Mouse (Mus musculus) lung, embryonic 14.5 days (tissue): ENCODE measurements around the gene Matk. TPM values are rescaled to one million over a fixed set of nuclear protein-coding genes. Genes with fewer than 3 reads are reported as not detected.

ENCODE experiments used
- ATAC-seq: fragments of 200-750 bp; cut with Nextera tagmentation; 2 replicates; pipeline ENCODE4 v1.8.0; 2017; ENCODE audit warnings: mild to moderate bottlenecking, moderate TSS enrichment, moderate library complexity; ENCODE audit not compliant: insufficient read depth
- DNase-seq: peaks from one replicate; pipeline ENCODE4 v3.0.0-alpha.2; 2015
- H3K27ac ChIP-seq: fragments of 300-500 bp; sonication (generic); 2 replicates; pipeline ENCODE4 v1.5.1; 2014; ENCODE audit warnings: low read depth, mild to moderate bottlenecking, moderate library complexity
- H3K27me3 ChIP-seq: fragments of 300-500 bp; sonication (generic); 2 replicates; pipeline ENCODE4 v1.6.1; 2014; ENCODE audit warnings: low read length, control low read depth; ENCODE audit not compliant: insufficient read depth
- H3K36me3 ChIP-seq: fragments of 300-500 bp; sonication (generic); 2 replicates; pipeline ENCODE4 v1.6.1; 2014; ENCODE audit warnings: control low read depth; ENCODE audit not compliant: insufficient read depth
- H3K4me1 ChIP-seq: fragments of 300-500 bp; sonication (generic); 2 replicates; pipeline ENCODE4 v1.6.1; 2014; ENCODE audit warnings: antibody characterized with exemption, control low read depth; ENCODE audit not compliant: insufficient read depth
- H3K4me2 ChIP-seq: fragments of 300-500 bp; sonication (generic); 2 replicates; pipeline ENCODE4 v1.6.1; 2014; ENCODE audit warnings: mild to moderate bottlenecking
- H3K4me3 ChIP-seq: fragments of 300-500 bp; sonication (generic); 2 replicates; pipeline ENCODE4 v1.5.1; 2014; ENCODE audit warnings: low read depth, low read length
- H3K9ac ChIP-seq: fragments of 300-500 bp; sonication (generic); 2 replicates; pipeline ENCODE4 v1.6.1; 2014
- H3K9me3 ChIP-seq: fragments of 300-500 bp; sonication (generic); 2 replicates; pipeline ENCODE4 v1.6.1; 2016; ENCODE audit warnings: low read depth, low read length, control low read depth
- CTCF ChIP-seq: IDR thresholded peaks from 2 replicates; pipeline ENCODE4 v1.5.1; 2016; ENCODE audit warnings: antibody characterized with exemption, low read depth
- WGBS: fragments of 180-500 bp; shearing (Covaris S2); extraction: QIAGEN DNeasy Blood & Tissue Kit; methylation state at CpG from one replicate; pipeline ENCODE4 v1.1.7; 2014; 5-methylcytosine and 5-hydroxymethylcytosine counted together
- microRNA-seq: library from miRNA; unstranded; fragments of <30 nt; microRNA quantifications from one replicate; pipeline ENCODE4, GENCODE M21; 2016; ENCODE audit warnings: borderline number of aligned reads
- polyA plus RNA-seq: library from polyadenylated mRNA; unstranded; fragments of >200 nt; fragmentation: Nextera tagmentation; extraction: Ambion mirVana; gene quantifications from 2 replicates; pipeline ENCODE4 v1.2.1, GENCODE M21; 2014

Matk gene
- polyA plus RNA-seq, 1 experiment from 2014 or later: 2.9 TPM

DNA sequence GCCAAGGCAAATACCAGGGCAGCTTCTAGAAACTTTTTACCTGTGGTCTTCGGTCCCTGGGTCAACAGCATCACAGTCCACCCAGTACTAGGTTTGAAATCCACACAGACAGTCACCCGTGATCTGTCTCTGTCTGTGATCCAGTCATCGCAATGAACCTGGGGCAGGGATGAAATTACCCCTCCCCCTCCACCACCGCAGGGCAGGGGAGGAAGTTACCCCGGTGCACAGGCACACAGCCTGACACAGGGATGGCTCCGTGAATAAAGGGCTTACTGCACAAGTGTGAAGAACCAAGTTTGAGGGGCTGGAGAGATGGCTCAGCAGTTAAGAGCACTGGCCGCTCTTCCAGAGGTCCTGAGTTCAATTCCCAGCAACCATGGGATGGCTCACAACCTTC lies 51.0 kb downstream of the Matk start:
- Histone ChIP-seq H3K4me2 (no peak overlapping the region), H3K4me1 (no peaks in the 10 kb centered on the region), H3K27me3 (no peaks in the 10 kb centered on the region), H3K4me3 (no peak overlapping the region), H3K9ac (no peak overlapping the region), H3K27ac (no peak overlapping the region), H3K9me3 (no peaks in the 10 kb centered on the region), H3K36me3 (peaks cover 33% of the 10 kb centered on the region)
- WGBS: 61% methylated on average over 7 of the region's 7 CpGs
- TF ChIP-seq CTCF: no peak
- ATAC-seq: no peak
- DNase-seq: no peak

DNA sequence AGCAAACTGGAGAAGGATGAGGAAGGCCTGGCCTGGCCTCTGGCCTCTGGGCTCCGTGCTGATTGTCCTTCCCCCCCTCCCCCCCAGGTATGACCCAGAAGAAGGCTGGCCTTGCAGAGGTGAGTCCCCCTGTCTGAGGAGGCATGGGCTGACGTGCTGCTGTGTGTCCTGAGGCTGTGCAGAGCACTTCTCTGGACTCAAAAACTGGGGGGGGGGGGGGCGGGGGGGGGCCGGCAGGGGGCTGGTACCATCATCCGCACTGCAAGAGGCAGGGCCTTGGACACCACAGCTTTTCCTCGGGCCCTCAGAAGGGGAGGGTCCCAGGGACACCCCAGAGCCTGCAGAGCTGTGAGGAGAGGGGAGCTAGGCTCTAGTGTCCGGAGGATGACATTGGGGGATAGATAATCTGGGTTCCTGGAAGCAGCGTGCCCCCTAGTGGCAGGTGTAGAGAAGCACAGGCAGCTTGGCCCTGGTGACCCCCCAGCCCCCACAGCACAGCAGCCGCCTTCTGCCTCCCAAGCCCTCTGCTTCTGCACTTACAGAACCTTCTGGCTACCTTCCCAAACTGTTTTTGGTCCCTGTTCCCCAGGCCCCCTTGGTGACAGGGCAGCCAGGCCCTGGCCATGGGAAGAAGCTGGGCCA lies 52.0 kb downstream of the Matk start:
- no peak overlapping the region for H3K4me3 ChIP-seq
- 15% methylated on average over 8 of the region's 9 CpGs for WGBS
- H3K9me3 ChIP-seq: no peaks in the 10 kb centered on the region
- H3K36me3 ChIP-seq: peaks cover 42% of the 10 kb centered on the region
- no peaks in the 10 kb centered on the region for H3K4me1 ChIP-seq
- no peaks in the 10 kb centered on the region for H3K27me3 ChIP-seq
- peak; percentile 87 for TF ChIP-seq CTCF
- H3K27ac ChIP-seq: no peak overlapping the region
- ATAC-seq (peak; percentile 42; the same call in 1 of the 2 replicates), DNase-seq (peak; percentile 66)
- H3K9ac ChIP-seq: no peak overlapping the region; the same call in 1 of the 2 replicates
- no peak overlapping the region for H3K4me2 ChIP-seq

DNA sequence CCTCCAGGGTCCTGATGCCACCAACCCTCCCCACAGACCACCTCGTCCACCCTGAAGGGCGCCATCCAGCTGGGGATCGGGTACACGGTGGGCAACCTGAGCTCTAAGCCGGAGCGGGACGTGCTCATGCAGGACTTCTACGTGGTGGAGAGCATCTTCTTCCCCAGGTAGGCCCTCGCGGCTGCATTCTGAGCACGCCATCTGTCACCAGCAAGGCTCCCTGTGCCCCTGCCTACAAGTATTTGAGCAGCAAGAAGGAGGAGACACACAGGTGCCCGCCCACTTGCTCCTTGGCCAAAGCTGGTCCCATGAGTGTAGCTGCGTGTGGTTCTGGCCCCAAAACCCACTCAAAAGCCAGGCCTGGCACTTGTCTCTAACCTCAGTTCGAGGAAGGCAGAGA lies 52.9 kb downstream of the Matk start:
- Histone ChIP-seq H3K27ac (no peak overlapping the region), H3K4me2 (no peak overlapping the region), H3K36me3 (peaks cover 52% of the 10 kb centered on the region), H3K9ac (no peak overlapping the region), H3K9me3 (no peaks in the 10 kb centered on the region), H3K4me3 (no peak overlapping the region), H3K4me1 (no peaks in the 10 kb centered on the region), H3K27me3 (no peaks in the 10 kb centered on the region)
- no peak for TF ChIP-seq CTCF
- no peak for ATAC-seq
- 91% methylated on average over 14 of the region's 14 CpGs for WGBS
- DNase-seq: no peak

DNA sequence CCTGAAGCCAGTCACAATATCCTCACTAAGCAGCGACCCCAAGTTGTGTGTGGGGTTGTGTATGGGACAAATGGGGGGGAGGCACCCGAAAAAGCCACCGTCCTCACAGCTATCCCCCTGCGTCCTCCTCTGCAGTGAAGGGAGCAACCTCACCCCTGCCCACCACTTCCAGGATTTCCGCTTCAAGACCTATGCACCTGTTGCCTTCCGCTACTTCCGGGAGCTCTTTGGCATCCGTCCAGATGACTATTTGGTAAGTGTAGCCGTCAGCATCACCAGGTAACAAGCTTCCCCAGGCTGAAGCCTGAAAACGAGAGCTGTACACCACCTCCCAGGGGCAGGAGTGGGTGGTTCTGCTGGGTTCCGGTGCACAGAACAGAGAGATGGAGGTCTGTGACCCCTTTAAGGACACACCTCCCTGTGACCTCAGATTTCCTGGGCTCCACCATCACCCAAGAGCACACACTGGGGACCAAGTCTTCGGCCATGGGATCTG lies 53.5 kb downstream of the Matk start:
- Histone ChIP-seq H3K27ac (no peak overlapping the region), H3K4me3 (no peak overlapping the region), H3K27me3 (no peaks in the 10 kb centered on the region), H3K36me3 (peaks cover 57% of the 10 kb centered on the region), H3K4me1 (no peaks in the 10 kb centered on the region), H3K9ac (no peak overlapping the region), H3K9me3 (no peaks in the 10 kb centered on the region), H3K4me2 (no peak overlapping the region)
- DNase-seq: no peak
- no peak for TF ChIP-seq CTCF
- 86% methylated on average over 12 of the region's 12 CpGs for WGBS
- ATAC-seq: no peak

DNA sequence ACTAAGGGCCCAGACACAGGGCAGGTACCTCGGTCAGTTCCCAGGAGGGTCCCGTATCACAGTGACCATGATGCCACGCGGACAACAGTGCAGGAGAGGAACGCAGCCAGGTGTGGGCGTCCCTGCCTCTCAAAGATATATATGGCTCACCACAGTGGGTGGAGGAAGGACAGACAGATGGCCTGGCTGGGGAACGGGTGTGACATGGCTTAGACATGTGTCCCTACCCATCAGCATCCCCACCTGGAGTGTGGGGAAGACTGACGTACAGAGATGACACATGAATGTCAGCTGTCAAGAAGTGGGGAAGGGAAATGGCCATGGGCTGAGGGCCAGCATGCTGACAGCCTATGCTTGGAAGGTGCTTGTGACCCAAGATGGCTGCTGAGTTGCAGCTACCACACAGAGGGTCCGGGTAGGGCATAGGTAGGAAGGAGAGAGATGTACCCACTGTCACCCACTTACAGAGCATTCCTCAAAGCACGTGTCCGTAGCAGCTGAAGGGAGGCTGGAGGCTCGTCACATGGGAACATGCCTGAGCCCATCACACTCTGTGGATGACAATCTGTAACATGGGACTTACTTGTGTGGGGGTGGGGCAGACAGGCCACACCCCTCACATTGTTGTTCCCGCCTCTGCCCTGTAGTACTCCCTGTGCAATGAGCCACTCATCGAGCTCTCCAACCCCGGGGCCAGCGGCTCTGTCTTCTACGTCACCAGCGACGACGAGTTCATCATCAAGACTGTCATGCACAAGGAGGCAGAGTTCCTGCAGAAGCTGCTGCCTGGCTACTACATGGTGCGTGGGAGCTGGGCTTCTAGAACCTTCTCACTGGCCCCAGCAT lies 54.3 kb downstream of the Matk start:
- ATAC-seq: no peak
- H3K36me3 ChIP-seq: peaks cover 66% of the 10 kb centered on the region
- TF ChIP-seq CTCF: no peak
- H3K4me3 ChIP-seq: no peak overlapping the region
- H3K9me3 ChIP-seq: no peaks in the 10 kb centered on the region
- no peak overlapping the region for H3K27ac ChIP-seq
- H3K4me2 ChIP-seq: no peak overlapping the region
- WGBS: 91% methylated on average over 21 of the region's 21 CpGs
- DNase-seq: no peak
- H3K9ac ChIP-seq: no peak overlapping the region
- H3K27me3 ChIP-seq: no peaks in the 10 kb centered on the region
- H3K4me1 ChIP-seq: no peaks in the 10 kb centered on the region

DNA sequence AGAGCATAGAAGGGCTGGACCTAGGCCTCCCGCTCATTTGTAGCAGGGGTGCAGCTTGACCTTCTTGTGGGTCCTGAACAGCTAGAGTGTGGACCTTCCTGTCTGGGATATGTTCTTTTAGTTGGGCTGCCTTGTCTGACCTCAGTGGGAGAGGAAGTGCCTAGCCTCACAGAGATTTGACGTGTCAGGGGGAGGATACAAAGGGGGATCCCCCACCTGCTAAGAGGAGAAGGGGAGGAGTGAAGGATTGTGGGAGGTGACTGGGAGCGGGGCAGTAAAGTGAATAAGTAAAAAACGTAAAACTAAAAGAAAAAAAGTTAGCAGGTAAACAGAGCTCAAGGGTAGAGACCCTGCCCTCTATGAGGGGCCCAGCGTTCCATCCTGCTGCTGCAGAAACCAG lies 56.8 kb downstream of the Matk start:
- Histone ChIP-seq H3K9ac (no peak overlapping the region), H3K4me1 (no peaks in the 10 kb centered on the region), H3K4me3 (no peak overlapping the region), H3K9me3 (no peaks in the 10 kb centered on the region), H3K27me3 (no peaks in the 10 kb centered on the region), H3K27ac (no peak overlapping the region), H3K36me3 (peaks cover 91% of the 10 kb centered on the region), H3K4me2 (no peak overlapping the region)
- DNase-seq: no peak
- no peak for ATAC-seq
- WGBS: 87% methylated on average over 5 of the region's 5 CpGs
- no peak for TF ChIP-seq CTCF

Small RNA genes lying within 50 kb of the gene (microRNA-seq; reads per million reads assigned to microRNA genes)
- 7.1 reads per million, percentile 22 among the genes with 10 or more reads in this experiment for gene Mir3057

Other genes with a start within 250 kb of the Matk start
- 4.5 and 5.7 TPM in 2 replicates for gene Gng7, start 238.0 kb upstream of the Matk start, polyA plus RNA-seq
- 0.08 and 0.09 TPM in 2 replicates for gene Diras1, start 227.3 kb upstream of the Matk start, polyA plus RNA-seq
- 11.7 and 15.2 TPM in 2 replicates for gene Slc39a3, start 215.5 kb upstream of the Matk start, polyA plus RNA-seq
- 172 and 186 TPM in 2 replicates for gene Sgta, start 192.8 kb upstream of the Matk start, polyA plus RNA-seq
- gene Thop1, start 182.9 kb upstream of the Matk start, polyA plus RNA-seq: 48.1 and 55.9 TPM in 2 replicates
- 0.41 and 0.58 TPM in 2 replicates for gene Creb3l3, start 154.1 kb upstream of the Matk start, polyA plus RNA-seq
- gene Map2k2, start 147.0 kb upstream of the Matk start, polyA plus RNA-seq: 180 and 199 TPM in 2 replicates
- gene Zbtb7a, start 117.7 kb upstream of the Matk start, polyA plus RNA-seq: 22.4 and 25.0 TPM in 2 replicates
- gene Pias4, start 85.0 kb upstream of the Matk start, polyA plus RNA-seq: 38.7 and 47.9 TPM in 2 replicates
- 481 and 493 TPM in 2 replicates for gene Eef2, start 76.3 kb upstream of the Matk start, polyA plus RNA-seq
- 52.6 and 55.8 TPM in 2 replicates for gene Dapk3, start 69.9 kb upstream of the Matk start, polyA plus RNA-seq
- not detected in 2 replicates for gene 4930442H23Rik, start 69.1 kb upstream of the Matk start, polyA plus RNA-seq
- gene Nmrk2, start 50.9 kb upstream of the Matk start, polyA plus RNA-seq: 0.23 TPM in 1 of 2 replicates, not detected in the other
- gene Atcay, start 22.1 kb upstream of the Matk start, polyA plus RNA-seq: not detected in 2 replicates
- 3.4 and 3.6 TPM in 2 replicates for gene Zfr2, start 19.8 kb upstream of the Matk start, polyA plus RNA-seq
- 222 and 223 TPM in 2 replicates for gene Mrpl54, start 14.0 kb downstream of the Matk start, polyA plus RNA-seq
- gene Apba3, start 14.0 kb downstream of the Matk start, polyA plus RNA-seq: 50.4 and 50.8 TPM in 2 replicates
- 15.3 and 17.2 TPM in 2 replicates for gene Tjp3, start 38.6 kb downstream of the Matk start, polyA plus RNA-seq
- gene Pip5k1c, start 40.0 kb downstream of the Matk start, polyA plus RNA-seq: 50.8 and 58.6 TPM in 2 replicates
- gene Cactin, start 68.2 kb downstream of the Matk start, polyA plus RNA-seq: 34.3 and 42.9 TPM in 2 replicates
- 13.6 and 15.0 TPM in 2 replicates for gene Tbxa2r, start 75.8 kb downstream of the Matk start, polyA plus RNA-seq
- gene Gipc3, start 90.3 kb downstream of the Matk start, polyA plus RNA-seq: 0.05 and 0.08 TPM in 2 replicates
- 98.7 and 105 TPM in 2 replicates for gene Hmg20b, start 97.5 kb downstream of the Matk start, polyA plus RNA-seq
- gene Mfsd12, start 104.6 kb downstream of the Matk start, polyA plus RNA-seq: 7.7 and 8.5 TPM in 2 replicates
- gene 4930404N11Rik, start 112.9 kb downstream of the Matk start, polyA plus RNA-seq: 0.65 and 0.92 TPM in 2 replicates
- 109 and 116 TPM in 2 replicates for gene Fzr1, start 125.6 kb downstream of the Matk start, polyA plus RNA-seq
- 57.5 and 67.0 TPM in 2 replicates for gene Dohh, start 131.5 kb downstream of the Matk start, polyA plus RNA-seq
- gene Gm48551, start 131.5 kb downstream of the Matk start, polyA plus RNA-seq: 2.8 and 3.8 TPM in 2 replicates
- 1.3 and 1.4 TPM in 2 replicates for gene Gm48552, start 136.1 kb downstream of the Matk start, polyA plus RNA-seq
- 2.8 and 3.3 TPM in 2 replicates for gene Smim24, start 140.1 kb downstream of the Matk start, polyA plus RNA-seq
- 86.0 and 86.5 TPM in 2 replicates for gene Nfic, start 202.7 kb downstream of the Matk start, polyA plus RNA-seq
- 0.09 and 0.30 TPM in 2 replicates for gene Celf5, start 229.8 kb downstream of the Matk start, polyA plus RNA-seq
- 82.1 and 97.3 TPM in 2 replicates for gene Ncln, start 243.5 kb downstream of the Matk start, polyA plus RNA-seq
- 1.3 and 1.7 TPM in 2 replicates for gene S1pr4, start 247.2 kb downstream of the Matk start, polyA plus RNA-seq